Mouse (Mus musculus) liver, adult 2 months (tissue): ENCODE data around the gene Mrps24.

Experiments used
- CTCF ChIP-seq: fragments of 200-500 bp; IDR thresholded peaks from 2 replicates; pipeline ENCODE4 v1.5.1; 2011; ENCODE audit warnings: low read depth, low read length, control low read depth
- POLR2A ChIP-seq: fragments of 200-500 bp; IDR thresholded peaks from 2 replicates; pipeline ENCODE4 v1.6.1; 2011; ENCODE audit warnings: low read length, control low read depth; ENCODE audit not compliant: insufficient read depth; ENCODE audit errors: extremely low read depth

- TF ChIP-seq CTCF (no peak), POLR2A (no peak)
These were observed 14.1 kb upstream of the Mrps24 start for GRCm38 (mm10) chr11:5729582-5729981.
